Mouse (Mus musculus): ENCODE data around the gene Cand1. TPM values are rescaled to one million over a fixed set of nuclear protein-coding genes. Genes with fewer than 3 reads are reported as not detected.
A peak's percentile ranks its signal among the peaks of the same experiment; 100 is the strongest.

The Cand1 gene
- 106 and 115 TPM in 2 replicates for polyA plus RNA-seq (2016; fragmentation: Nextera tagmentation; extraction: Ambion mirVana)

DNA sequence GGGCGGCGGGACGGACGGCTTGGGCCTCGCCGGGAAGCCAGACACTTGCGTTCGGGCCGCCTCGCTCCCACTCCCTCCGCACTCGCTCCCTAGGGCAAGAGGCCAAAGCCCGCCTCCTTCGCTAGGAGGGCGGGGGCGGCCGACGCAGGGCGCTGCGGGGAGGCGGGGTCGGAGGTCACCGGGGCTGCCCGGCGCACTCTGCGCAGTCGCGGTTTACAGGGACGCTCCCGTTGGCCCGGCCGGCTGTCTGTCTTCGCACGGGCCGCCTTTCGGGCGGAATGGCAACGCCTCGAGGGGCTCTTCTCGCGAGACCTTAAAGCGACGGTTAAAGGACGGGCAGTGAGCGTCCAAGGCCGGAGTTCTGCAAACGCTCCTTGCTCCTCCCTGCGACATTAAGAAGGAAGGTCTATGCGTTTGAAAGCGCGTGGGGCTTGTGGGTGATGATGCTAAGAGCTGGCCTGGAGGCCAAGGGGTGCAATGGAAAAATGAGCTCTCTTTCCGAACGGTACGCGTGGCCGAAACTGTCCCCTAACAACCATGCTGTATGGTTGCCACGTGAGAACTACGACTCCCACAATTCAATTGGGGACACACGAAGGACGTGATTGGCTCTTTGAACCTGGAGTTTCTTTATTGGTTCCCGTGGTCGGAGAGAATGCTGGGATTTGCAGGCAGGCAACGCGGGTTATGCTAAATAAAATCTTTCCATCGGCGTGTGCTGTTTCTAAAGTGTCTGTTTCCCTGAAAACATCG, at the start of gene Cand1:
Cand1 (minus strand) TSS at position 87 of the 753 bp plus-strand sequence.
- Histone ChIP-seq H3K9me3 (no peaks in the 10 kb centered on the region), H3K4me3 (peak within 1 kb of the TSS; percentile 99), H3K36me3 (peaks cover 10% of the 10 kb centered on the region), H3K4me2 (replicated peaks) (peak within 1 kb of the TSS; percentile 78), H3K9ac (peak within 1 kb of the TSS; percentile 98), H3K27me3 (no peaks in the 10 kb centered on the region), H3K27ac (peak within 1 kb of the TSS; percentile 99), H3K4me1 (peaks cover 12% of the 10 kb centered on the region)
- under 1% methylated on average over 67 of the region's 67 CpGs for WGBS
- peak; percentile 99 for ATAC-seq (ENCODE audit: insufficient number of reproducible peaks, insufficient read depth, low FRiP score, low TSS enrichment)

GRCm38 (mm10) chr10:119278871-119279270, 39.0 kb upstream of the Cand1 start:
- no peak overlapping the region for H3K4me2 ChIP-seq (replicated peaks)
- H3K27ac ChIP-seq = no peak overlapping the region
- no peak overlapping the region for H3K9ac ChIP-seq
- H3K36me3 ChIP-seq = no peaks in the 10 kb centered on the region
- no peak for ATAC-seq (ENCODE audit: insufficient number of reproducible peaks, insufficient read depth, low FRiP score, low TSS enrichment)
- WGBS = 85% methylated on average over 10 of the region's 10 CpGs
- no peaks in the 10 kb centered on the region for H3K4me1 ChIP-seq
- H3K4me3 ChIP-seq = no peak overlapping the region
- H3K9me3 ChIP-seq = no peaks in the 10 kb centered on the region
- H3K27me3 ChIP-seq = no peaks in the 10 kb centered on the region

- WGBS = 87% methylated on average over 6 of the region's 6 CpGs
- Histone ChIP-seq H3K4me1 (no peaks in the 10 kb centered on the region), H3K4me3 (no peak overlapping the region), H3K36me3 (no peaks in the 10 kb centered on the region), H3K4me2 (replicated peaks) (no peak overlapping the region), H3K9me3 (no peaks in the 10 kb centered on the region), H3K27ac (no peak overlapping the region), H3K27me3 (no peaks in the 10 kb centered on the region), H3K9ac (no peak overlapping the region)
- no peak for ATAC-seq (ENCODE audit: insufficient number of reproducible peaks, insufficient read depth, low FRiP score, low TSS enrichment)
Measured at GRCm38 (mm10) chr10:119274333-119274732, 34.5 kb upstream of the Cand1 start.

- no peaks in the 10 kb centered on the region for H3K9me3 ChIP-seq
- H3K27ac ChIP-seq = no peak overlapping the region
- H3K9ac ChIP-seq = no peak overlapping the region
- no peaks in the 10 kb centered on the region for H3K4me1 ChIP-seq
- H3K4me2 ChIP-seq (replicated peaks) = no peak overlapping the region
- H3K27me3 ChIP-seq = no peaks in the 10 kb centered on the region
- H3K4me3 ChIP-seq = no peak overlapping the region
- no peaks in the 10 kb centered on the region for H3K36me3 ChIP-seq
- ATAC-seq (ENCODE audit: insufficient number of reproducible peaks, insufficient read depth, low FRiP score, low TSS enrichment) = no peak
- 83% methylated on average over 10 of the region's 10 CpGs for WGBS
Measured at GRCm38 (mm10) chr10:119272536-119272935, 32.7 kb upstream of the Cand1 start.

DNA sequence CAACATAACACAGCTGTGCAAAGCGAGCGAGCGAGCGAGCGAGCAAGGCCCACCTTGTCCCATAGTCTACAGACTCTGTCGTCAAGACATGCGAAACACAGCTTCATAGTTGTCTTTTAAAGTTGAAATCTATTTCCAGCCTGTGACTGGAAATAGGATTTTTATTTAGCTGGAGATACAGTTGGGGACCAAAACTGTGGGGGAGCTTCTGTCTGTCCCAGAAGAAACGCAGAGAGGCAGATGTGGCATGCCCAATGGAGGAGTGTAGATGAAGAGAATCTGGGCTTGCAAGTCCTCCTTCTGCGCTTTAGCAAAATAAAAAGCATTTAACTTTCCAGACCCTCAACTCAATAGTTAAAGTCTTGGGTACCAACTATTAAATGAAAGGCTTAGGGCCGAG, 32.1 kb upstream of the Cand1 start:
- no peak overlapping the region for H3K4me2 ChIP-seq (replicated peaks)
- H3K27ac ChIP-seq = no peak overlapping the region
- no peaks in the 10 kb centered on the region for H3K4me1 ChIP-seq
- no peak for ATAC-seq (ENCODE audit: insufficient number of reproducible peaks, insufficient read depth, low FRiP score, low TSS enrichment)
- no peaks in the 10 kb centered on the region for H3K36me3 ChIP-seq
- H3K9me3 ChIP-seq = no peaks in the 10 kb centered on the region
- H3K4me3 ChIP-seq = no peak overlapping the region
- WGBS = 93% methylated on average over 10 of the region's 10 CpGs
- H3K9ac ChIP-seq = no peak overlapping the region
- no peaks in the 10 kb centered on the region for H3K27me3 ChIP-seq

DNA sequence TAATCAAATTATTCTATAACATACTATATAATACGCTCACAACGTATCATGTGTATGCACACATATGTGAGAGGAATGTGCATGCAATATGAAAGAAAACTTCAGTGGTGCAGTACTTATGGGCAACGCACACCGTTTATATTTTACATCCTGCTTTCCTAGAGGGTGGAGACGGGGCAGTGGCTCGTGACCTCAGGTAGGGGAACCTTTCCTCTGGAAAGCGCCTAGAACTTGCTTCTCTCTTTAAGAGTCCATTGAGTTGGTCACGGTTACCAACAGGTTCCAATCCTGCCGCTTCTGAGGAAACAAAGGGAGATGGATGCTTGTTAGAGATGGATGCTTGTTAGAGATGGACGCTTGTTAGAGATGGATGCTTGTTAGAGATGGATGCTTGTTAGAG, 31.2 kb upstream of the Cand1 start:
- WGBS = 89% methylated on average over 10 of the region's 10 CpGs
- Histone ChIP-seq H3K9me3 (no peaks in the 10 kb centered on the region), H3K27me3 (no peaks in the 10 kb centered on the region)

GRCm38 (mm10) chr10:119270384-119270985, 30.6 kb upstream of the Cand1 start:
- H3K4me2 ChIP-seq (replicated peaks) = no peak overlapping the region
- no peaks in the 10 kb centered on the region for H3K9me3 ChIP-seq
- ATAC-seq (ENCODE audit: insufficient number of reproducible peaks, insufficient read depth, low FRiP score, low TSS enrichment) = peak; percentile 72
- WGBS = 52% methylated on average over 12 of the region's 12 CpGs
- no peaks in the 10 kb centered on the region for H3K4me1 ChIP-seq
- no peaks in the 10 kb centered on the region for H3K27me3 ChIP-seq
- no peaks in the 10 kb centered on the region for H3K36me3 ChIP-seq
- no peak overlapping the region for H3K27ac ChIP-seq
- H3K4me3 ChIP-seq = no peak overlapping the region
- H3K9ac ChIP-seq = no peak overlapping the region

More for the DNA sequence above, 31.2 kb upstream of the Cand1 start:
- no peak for ATAC-seq (ENCODE audit: insufficient number of reproducible peaks, insufficient read depth, low FRiP score, low TSS enrichment)
- Histone ChIP-seq H3K9ac (no peak overlapping the region), H3K4me2 (replicated peaks) (no peak overlapping the region), H3K4me3 (no peak overlapping the region), H3K4me1 (no peaks in the 10 kb centered on the region), H3K27ac (no peak overlapping the region), H3K36me3 (no peaks in the 10 kb centered on the region)

- no peaks in the 10 kb centered on the region for H3K4me1 ChIP-seq
- 80% methylated on average over 7 of the region's 7 CpGs for WGBS
- peaks cover 3% of the 10 kb centered on the region; the same call in 1 of the 2 replicates for H3K9me3 ChIP-seq
- H3K4me2 ChIP-seq (replicated peaks) = no peak overlapping the region
- no peak overlapping the region for H3K27ac ChIP-seq
- H3K27me3 ChIP-seq = no peaks in the 10 kb centered on the region
- no peaks in the 10 kb centered on the region for H3K36me3 ChIP-seq
- no peak overlapping the region for H3K9ac ChIP-seq
- ATAC-seq (ENCODE audit: insufficient number of reproducible peaks, insufficient read depth, low FRiP score, low TSS enrichment) = no peak
- no peak overlapping the region for H3K4me3 ChIP-seq
Measured at GRCm38 (mm10) chr10:119264761-119265160, 24.9 kb upstream of the Cand1 start.

DNA sequence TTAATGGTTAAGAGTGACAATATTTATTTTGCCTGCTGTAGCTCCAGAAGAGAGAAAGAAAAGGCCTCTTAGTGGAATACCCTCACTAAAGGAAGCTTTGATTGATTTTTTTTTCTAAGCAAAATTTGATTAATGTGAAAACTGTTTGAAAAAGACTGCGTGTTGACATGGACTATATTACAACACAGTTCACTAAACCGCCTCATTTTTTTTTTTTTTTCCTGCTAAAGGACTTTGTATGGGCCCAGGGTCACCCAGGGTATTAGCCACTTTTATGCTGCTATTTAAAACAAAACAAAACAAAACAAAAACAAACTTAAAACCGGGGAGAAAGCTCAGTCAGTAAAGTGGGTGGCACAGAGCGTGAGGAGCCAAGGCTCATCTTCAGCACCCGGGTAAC, 23.0 kb upstream of the Cand1 start:
- no peak overlapping the region for H3K4me2 ChIP-seq (replicated peaks)
- H3K4me1 ChIP-seq = no peaks in the 10 kb centered on the region
- H3K9me3 ChIP-seq = peaks cover 3% of the 10 kb centered on the region; the same call in 1 of the 2 replicates
- WGBS = 89% methylated on average over 5 of the region's 5 CpGs
- H3K9ac ChIP-seq = no peak overlapping the region
- no peak overlapping the region for H3K4me3 ChIP-seq
- H3K36me3 ChIP-seq = no peaks in the 10 kb centered on the region
- ATAC-seq (ENCODE audit: insufficient number of reproducible peaks, insufficient read depth, low FRiP score, low TSS enrichment) = no peak
- no peak overlapping the region for H3K27ac ChIP-seq
- no peaks in the 10 kb centered on the region for H3K27me3 ChIP-seq

- Histone ChIP-seq H3K27me3 (no peaks in the 10 kb centered on the region), H3K4me2 (replicated peaks) (no peak overlapping the region), H3K4me3 (no peak overlapping the region), H3K36me3 (no peaks in the 10 kb centered on the region), H3K9me3 (no peaks in the 10 kb centered on the region), H3K4me1 (no peaks in the 10 kb centered on the region), H3K27ac (no peak overlapping the region), H3K9ac (no peak overlapping the region)
- no peak for ATAC-seq (ENCODE audit: insufficient number of reproducible peaks, insufficient read depth, low FRiP score, low TSS enrichment)
- 78% methylated on average over 4 of the region's 4 CpGs for WGBS
Measured at GRCm38 (mm10) chr10:119257876-119258275, 18.0 kb upstream of the Cand1 start.

DNA sequence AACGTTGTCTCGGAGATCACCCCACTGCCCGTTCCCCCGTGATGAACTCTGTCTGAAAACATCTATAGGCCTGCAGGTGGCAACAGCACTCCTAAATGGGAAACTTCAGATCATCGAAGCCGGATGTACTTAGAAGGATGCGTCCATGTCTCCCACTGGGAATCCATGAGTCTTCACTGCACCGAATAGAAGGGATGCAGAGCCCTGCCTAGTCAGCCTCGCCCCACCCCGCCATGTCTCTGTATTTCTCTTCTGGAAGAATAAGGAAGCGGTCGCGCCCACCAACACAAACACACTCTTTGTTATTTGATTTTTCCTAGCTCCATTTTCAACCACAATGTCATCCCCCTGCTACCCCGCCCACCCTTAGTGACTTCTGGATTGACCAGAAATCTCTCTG, 4.3 kb upstream of the Cand1 start:
- H3K4me3 ChIP-seq = no peak overlapping the region
- H3K27ac ChIP-seq = no peak overlapping the region
- no peaks in the 10 kb centered on the region for H3K4me1 ChIP-seq
- H3K9me3 ChIP-seq = no peaks in the 10 kb centered on the region
- H3K9ac ChIP-seq = no peak overlapping the region
- no peaks in the 10 kb centered on the region for H3K36me3 ChIP-seq
- no peaks in the 10 kb centered on the region for H3K27me3 ChIP-seq
- 88% methylated on average over 12 of the region's 14 CpGs for WGBS
- ATAC-seq (ENCODE audit: insufficient number of reproducible peaks, insufficient read depth, low FRiP score, low TSS enrichment) = no peak
- no peak overlapping the region for H3K4me2 ChIP-seq (replicated peaks)

GRCm38 (mm10) chr10:119240722-119241089, 851 bp upstream of the Cand1 start:
- Histone ChIP-seq H3K27me3 (no peaks in the 10 kb centered on the region), H3K36me3 (0 out of 2 replicates have a peak, but pooled peaks cover 6% of the 10 kb centered on the region), H3K27ac (peak overlapping the region; percentile 99), H3K9ac (peak overlapping the region; percentile 56), H3K4me3 (peak overlapping the region; percentile 99), H3K9me3 (no peaks in the 10 kb centered on the region), H3K4me1 (peaks cover 12% of the 10 kb centered on the region), H3K4me2 (replicated peaks) (peak overlapping the region; percentile 56)
- no peak for ATAC-seq (ENCODE audit: insufficient number of reproducible peaks, insufficient read depth, low FRiP score, low TSS enrichment)
- 4% methylated on average over 9 of the region's 9 CpGs for WGBS
